Mouse (Mus musculus): ENCODE data around the gene Arhgef3. TPM values are rescaled to one million over a fixed set of nuclear protein-coding genes. Genes with fewer than 3 reads are reported as not detected.

Arhgef3 gene
- total and polyA plus RNA-seq, 2 experiments from 2014 or later, result 12.3 to 17.7 TPM

GRCm38 (mm10) chr14:27071985-27072384 is 42.7 kb upstream of the Arhgef3 start:
- H3K9ac ChIP-seq, result no peak overlapping the region
- WGBS, result 24% methylated on average over 3 of the region's 3 CpGs
- H3K27me3 ChIP-seq (ENCODE audit: insufficient read depth, low read length), result no peaks in the 10 kb centered on the region
- ATAC-seq, result no peak
- DNase-seq, result no peak
- H3K9me3 ChIP-seq (ENCODE audit: low read length), result no peaks in the 10 kb centered on the region
- peaks cover 4% of the 10 kb centered on the region; the same call in 1 of the 2 replicates for H3K4me1 ChIP-seq (ENCODE audit: insufficient read depth)
- no peak overlapping the region for H3K27ac ChIP-seq (ENCODE audit: low read depth, low read length)
- TF ChIP-seq CTCF (IDR thresholded peaks at IDR 0.05; ENCODE audit: low read depth), result no peak
- no peaks in the 10 kb centered on the region for H3K36me3 ChIP-seq (ENCODE audit: insufficient read depth)
- no peak overlapping the region for H3K4me3 ChIP-seq (ENCODE audit: low read depth, low read length)
- H3K4me2 ChIP-seq (ENCODE audit: low read depth), result no peak overlapping the region

GRCm38 (mm10) chr14:27075084-27075483 is 39.6 kb upstream of the Arhgef3 start:
- Histone ChIP-seq H3K9ac (no peak overlapping the region), H3K9me3 (ENCODE audit: low read length) (no peaks in the 10 kb centered on the region), H3K4me1 (ENCODE audit: insufficient read depth) (no peaks in the 10 kb centered on the region), H3K36me3 (ENCODE audit: insufficient read depth) (no peaks in the 10 kb centered on the region), H3K4me3 (ENCODE audit: low read depth, low read length) (no peak overlapping the region), H3K27ac (ENCODE audit: low read depth, low read length) (no peak overlapping the region), H3K27me3 (ENCODE audit: insufficient read depth, low read length) (no peaks in the 10 kb centered on the region), H3K4me2 (ENCODE audit: low read depth) (no peak overlapping the region)
- 70% methylated on average over 6 of the region's 6 CpGs for WGBS
- no peak for TF ChIP-seq CTCF (IDR thresholded peaks at IDR 0.05; ENCODE audit: low read depth)
- DNase-seq, result no peak
- ATAC-seq, result no peak

- H3K9me3 ChIP-seq (ENCODE audit: low read length), result no peaks in the 10 kb centered on the region
- DNase-seq (peak; percentile 56), ATAC-seq (peak; percentile 59)
- H3K9ac ChIP-seq, result no peak overlapping the region
- no peak overlapping the region for H3K4me2 ChIP-seq (ENCODE audit: low read depth)
- no peaks in the 10 kb centered on the region for H3K4me1 ChIP-seq (ENCODE audit: insufficient read depth)
- H3K27ac ChIP-seq (ENCODE audit: low read depth, low read length), result no peak overlapping the region
- no peak for TF ChIP-seq CTCF (IDR thresholded peaks at IDR 0.05; ENCODE audit: low read depth)
- H3K36me3 ChIP-seq (ENCODE audit: insufficient read depth), result no peaks in the 10 kb centered on the region
- H3K27me3 ChIP-seq (ENCODE audit: insufficient read depth, low read length), result no peaks in the 10 kb centered on the region
- no peak overlapping the region for H3K4me3 ChIP-seq (ENCODE audit: low read depth, low read length)
- 59% methylated on average over 8 of the region's 8 CpGs for WGBS
Observed at GRCm38 (mm10) chr14:27075909-27076521, 38.7 kb upstream of the Arhgef3 start.

GRCm38 (mm10) chr14:27076522-27076920 is 38.2 kb upstream of the Arhgef3 start:
- Histone ChIP-seq H3K9ac (no peak overlapping the region), H3K27me3 (ENCODE audit: insufficient read depth, low read length) (no peaks in the 10 kb centered on the region), H3K4me1 (ENCODE audit: insufficient read depth) (no peaks in the 10 kb centered on the region), H3K36me3 (ENCODE audit: insufficient read depth) (no peaks in the 10 kb centered on the region), H3K27ac (ENCODE audit: low read depth, low read length) (no peak overlapping the region), H3K4me2 (ENCODE audit: low read depth) (no peak overlapping the region), H3K9me3 (ENCODE audit: low read length) (no peaks in the 10 kb centered on the region), H3K4me3 (ENCODE audit: low read depth, low read length) (no peak overlapping the region)
- 81% methylated on average over 2 of the region's 2 CpGs for WGBS
- no peak for TF ChIP-seq CTCF (IDR thresholded peaks at IDR 0.05; ENCODE audit: low read depth)
- DNase-seq (no peak), ATAC-seq (no peak)

GRCm38 (mm10) chr14:27081536-27082275 is 33.0 kb upstream of the Arhgef3 start:
- Histone ChIP-seq H3K4me2 (ENCODE audit: low read depth) (no peak overlapping the region), H3K4me3 (ENCODE audit: low read depth, low read length) (no peak overlapping the region), H3K9me3 (ENCODE audit: low read length) (no peaks in the 10 kb centered on the region), H3K9ac (no peak overlapping the region), H3K36me3 (ENCODE audit: insufficient read depth) (no peaks in the 10 kb centered on the region), H3K4me1 (ENCODE audit: insufficient read depth) (no peaks in the 10 kb centered on the region), H3K27me3 (ENCODE audit: insufficient read depth, low read length) (no peaks in the 10 kb centered on the region), H3K27ac (ENCODE audit: low read depth, low read length) (no peak overlapping the region)
- DNase-seq (no peak), ATAC-seq (no peak)
- WGBS, result 46% methylated on average over 5 of the region's 5 CpGs
- TF ChIP-seq CTCF (IDR thresholded peaks at IDR 0.05; ENCODE audit: low read depth), result no peak

GRCm38 (mm10) chr14:27085471-27085870 is 29.2 kb upstream of the Arhgef3 start:
- Histone ChIP-seq H3K9me3 (ENCODE audit: low read length) (no peaks in the 10 kb centered on the region), H3K27ac (ENCODE audit: low read depth, low read length) (no peak overlapping the region), H3K4me2 (ENCODE audit: low read depth) (no peak overlapping the region), H3K36me3 (ENCODE audit: insufficient read depth) (no peaks in the 10 kb centered on the region), H3K4me3 (ENCODE audit: low read depth, low read length) (no peak overlapping the region), H3K27me3 (ENCODE audit: insufficient read depth, low read length) (no peaks in the 10 kb centered on the region), H3K9ac (no peak overlapping the region), H3K4me1 (ENCODE audit: insufficient read depth) (no peaks in the 10 kb centered on the region)
- DNase-seq, result no peak
- TF ChIP-seq CTCF (IDR thresholded peaks at IDR 0.05; ENCODE audit: low read depth), result no peak
- 88% methylated on average over 5 of the region's 5 CpGs for WGBS
- ATAC-seq, result no peak

- Histone ChIP-seq H3K36me3 (ENCODE audit: insufficient read depth) (no peaks in the 10 kb centered on the region), H3K4me3 (ENCODE audit: low read depth, low read length) (no peak overlapping the region), H3K27me3 (ENCODE audit: insufficient read depth, low read length) (no peaks in the 10 kb centered on the region), H3K9me3 (ENCODE audit: low read length) (no peaks in the 10 kb centered on the region), H3K4me2 (ENCODE audit: low read depth) (no peak overlapping the region), H3K9ac (no peak overlapping the region), H3K27ac (ENCODE audit: low read depth, low read length) (no peak overlapping the region), H3K4me1 (ENCODE audit: insufficient read depth) (no peaks in the 10 kb centered on the region)
- WGBS, result 69% methylated on average over 4 of the region's 4 CpGs
- ATAC-seq (no peak), DNase-seq (no peak)
- no peak for TF ChIP-seq CTCF (IDR thresholded peaks at IDR 0.05; ENCODE audit: low read depth)
Observed at GRCm38 (mm10) chr14:27085999-27086398, 28.7 kb upstream of the Arhgef3 start.

Data from forebrain, postnatal 0 days (tissue).